Mouse (Mus musculus) midbrain, embryonic 10.5 days (tissue): Measurements from ENCODE around the gene Pbld1. TPM values are rescaled to one million over a fixed set of nuclear protein-coding genes. Genes with fewer than 3 reads are reported as not detected.

Experiments
- DNase-seq: peaks from one replicate; pipeline ENCODE4 v3.0.0-alpha.2; 2017; ENCODE audit warnings: low spot score
- H3K27ac ChIP-seq: fragments of 300-500 bp; sonication (generic); replicated peaks from 2 replicates; pipeline ENCODE4 v1.5.1; 2016; ENCODE audit warnings: mild to moderate bottlenecking
- H3K27me3 ChIP-seq: fragments of 300-500 bp; sonication (generic); 2 replicates; pipeline ENCODE4 v1.6.1; 2016; ENCODE audit warnings: low read depth, mild to moderate bottlenecking; ENCODE audit not compliant: poor library complexity, severe bottlenecking
- H3K36me3 ChIP-seq: fragments of 300-500 bp; sonication (generic); 2 replicates; pipeline ENCODE4 v1.6.1; 2016; ENCODE audit warnings: mild to moderate bottlenecking, moderate library complexity
- H3K4me1 ChIP-seq: fragments of 300-500 bp; sonication (generic); 2 replicates; pipeline ENCODE4 v1.6.1; 2016
- H3K4me3 ChIP-seq: fragments of 300-500 bp; sonication (generic); 2 replicates; pipeline ENCODE4 v1.5.1; 2016; ENCODE audit warnings: mild to moderate bottlenecking, moderate library complexity
- H3K9me3 ChIP-seq: fragments of 300-500 bp; sonication (generic); replicated peaks from 2 replicates; pipeline ENCODE4 v1.6.1; 2016; ENCODE audit warnings: mild to moderate bottlenecking
- WGBS: fragments of 180-500 bp; shearing (Covaris S2); methylation state at CpG from one replicate; pipeline ENCODE4 v1.1.7; 2016; 5-methylcytosine and 5-hydroxymethylcytosine counted together
- polyA plus RNA-seq: library from polyadenylated mRNA; unstranded; fragments of >200 nt; fragmentation: Nextera tagmentation; extraction: Ambion mirVana; gene quantifications from 2 replicates; pipeline ENCODE4 v1.2.1, GENCODE M21; 2016

The Pbld1 gene
- polyA plus RNA-seq, 1 experiment from 2014 or later = 1.5 TPM

DNA sequence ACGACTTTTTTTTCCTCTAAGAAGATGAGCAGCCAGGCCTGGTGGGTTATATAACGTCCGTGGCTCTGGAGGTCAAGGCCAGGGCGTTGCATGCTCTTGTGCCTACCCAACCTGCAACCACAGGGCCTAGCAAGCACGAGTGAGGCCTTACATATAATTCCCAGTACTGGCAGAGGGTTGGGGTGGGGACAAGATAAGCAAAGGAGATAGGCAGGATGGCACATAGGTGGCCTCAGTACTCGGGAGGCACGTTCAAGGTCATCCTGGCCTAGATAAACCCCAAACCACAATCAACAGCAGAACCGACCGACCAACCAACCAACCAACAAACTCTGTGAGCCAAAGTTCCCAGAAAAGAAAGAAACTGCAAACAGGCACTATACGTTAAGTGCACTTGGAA, 26.3 kb downstream of the Pbld1 start:
- no peaks in the 10 kb centered on the region for H3K9me3 ChIP-seq
- no peak for DNase-seq
- 88% methylated on average over 10 of the region's 10 CpGs for WGBS

DNA sequence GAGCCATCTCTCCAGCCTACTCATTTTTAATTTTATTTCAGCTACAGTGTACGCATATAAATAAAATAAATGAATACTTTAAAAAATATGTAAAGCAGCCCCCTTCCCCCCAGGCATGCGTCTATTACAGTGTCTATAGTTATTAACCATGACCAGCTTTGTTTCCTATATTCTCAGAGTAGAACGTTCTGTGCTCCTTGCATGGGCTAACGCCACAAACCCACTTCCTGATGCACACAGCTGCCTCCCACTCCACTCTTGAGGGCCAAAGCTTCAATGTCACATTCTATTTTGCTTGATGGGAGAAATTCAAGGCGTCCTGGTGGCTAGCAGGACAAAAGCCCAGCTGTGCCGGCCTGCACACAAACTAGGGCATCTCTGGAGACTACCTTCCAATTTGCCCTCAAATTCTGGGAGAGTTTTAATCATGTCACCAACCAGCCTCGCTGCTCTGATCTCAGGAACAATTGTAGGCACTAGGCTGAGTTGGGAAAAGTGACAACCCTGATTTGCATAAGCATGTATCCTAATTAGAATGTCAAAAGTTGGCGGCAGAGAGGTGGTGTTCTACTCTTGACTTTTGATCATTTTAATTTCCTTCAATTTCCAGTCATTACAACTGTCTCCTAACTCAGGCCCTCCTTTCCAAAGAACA, 29.3 kb downstream of the Pbld1 start:
- Histone ChIP-seq H3K4me3 (peak overlapping the region; percentile 52), H3K36me3 (no peaks in the 10 kb centered on the region), H3K27ac (peak overlapping the region; percentile 76), H3K27me3 (peaks cover 8% of the 10 kb centered on the region), H3K9me3 (no peaks in the 10 kb centered on the region), H3K4me1 (peaks cover 26% of the 10 kb centered on the region)
- 30% methylated on average over 8 of the region's 8 CpGs for WGBS
- DNase-seq = peak; percentile 19

More for the DNA sequence above, 26.3 kb downstream of the Pbld1 start:
- Histone ChIP-seq H3K27ac (no peak overlapping the region), H3K4me3 (no peak overlapping the region), H3K4me1 (peaks cover 28% of the 10 kb centered on the region), H3K36me3 (no peaks in the 10 kb centered on the region), H3K27me3 (peaks cover 8% of the 10 kb centered on the region)

DNA sequence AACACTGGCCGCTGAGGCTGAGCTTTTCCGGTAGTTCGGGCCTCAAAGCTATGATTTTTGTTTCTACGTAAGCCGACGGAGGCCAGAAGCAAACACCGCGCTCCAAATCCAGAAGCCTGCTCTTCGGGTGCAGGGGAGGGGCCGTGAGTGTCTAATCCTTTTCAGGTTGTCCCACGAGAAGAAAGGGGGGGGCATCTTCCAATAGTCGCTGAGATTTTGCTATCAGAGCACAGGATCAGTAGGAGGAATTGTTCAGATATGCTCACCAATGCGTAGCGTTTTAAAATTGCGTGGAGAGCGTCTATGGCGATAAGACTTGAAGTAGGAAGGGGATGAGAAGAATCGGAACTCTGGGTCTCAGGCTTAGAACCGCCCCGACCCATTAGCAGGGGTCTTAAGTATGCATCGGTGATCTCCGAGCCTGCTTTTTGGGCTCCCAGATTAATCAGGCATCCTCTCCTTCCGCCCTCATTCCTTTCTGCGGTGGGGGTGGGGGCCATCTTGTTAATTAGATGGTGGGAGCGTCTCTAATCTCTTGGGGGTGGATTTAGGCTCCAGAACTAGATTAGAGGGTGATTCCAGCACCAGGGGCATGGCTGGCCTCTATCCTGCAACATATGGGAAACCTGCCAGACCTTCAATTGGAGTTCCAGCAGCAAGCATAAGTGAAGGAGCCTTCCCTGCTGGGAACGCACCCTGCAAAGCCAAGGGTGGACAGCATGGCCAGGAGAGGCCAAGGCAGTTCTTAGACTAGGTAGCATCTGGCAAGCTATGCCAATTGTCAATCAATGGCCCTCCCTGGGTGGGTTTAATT, 30.0 kb downstream of the Pbld1 start:
- Histone ChIP-seq H3K4me1 (peaks cover 24% of the 10 kb centered on the region), H3K9me3 (no peaks in the 10 kb centered on the region), H3K27me3 (peaks cover 8% of the 10 kb centered on the region), H3K4me3 (peak overlapping the region; percentile 52), H3K36me3 (no peaks in the 10 kb centered on the region), H3K27ac (peak overlapping the region; percentile 76)
- 4% methylated on average over 26 of the region's 26 CpGs for WGBS
- DNase-seq = peak; percentile 40

DNA sequence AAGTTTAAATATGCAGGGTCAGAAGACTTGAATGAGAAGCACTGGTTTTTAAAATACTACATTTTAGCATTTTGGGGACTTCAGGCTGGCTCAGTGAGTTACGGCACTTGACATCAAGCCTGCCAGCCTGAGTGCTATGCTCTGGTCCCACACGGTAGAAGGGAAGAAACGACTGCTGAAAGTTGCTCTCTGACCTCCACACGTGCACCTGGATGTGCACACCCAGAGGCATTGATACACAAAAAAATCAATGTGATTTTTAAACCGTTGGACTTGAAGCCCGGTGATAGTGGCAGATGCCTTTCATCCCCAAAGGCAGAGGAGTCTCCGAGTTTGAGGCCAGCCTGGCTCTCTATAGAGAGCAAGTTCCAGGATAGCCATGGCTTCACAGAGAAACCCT, 32.0 kb downstream of the Pbld1 start:
- Histone ChIP-seq H3K27me3 (peaks cover 8% of the 10 kb centered on the region), H3K4me1 (peaks cover 27% of the 10 kb centered on the region), H3K4me3 (no peak overlapping the region), H3K9me3 (no peaks in the 10 kb centered on the region), H3K27ac (no peak overlapping the region), H3K36me3 (no peaks in the 10 kb centered on the region)
- no peak for DNase-seq
- WGBS = 82% methylated on average over 7 of the region's 7 CpGs

DNA sequence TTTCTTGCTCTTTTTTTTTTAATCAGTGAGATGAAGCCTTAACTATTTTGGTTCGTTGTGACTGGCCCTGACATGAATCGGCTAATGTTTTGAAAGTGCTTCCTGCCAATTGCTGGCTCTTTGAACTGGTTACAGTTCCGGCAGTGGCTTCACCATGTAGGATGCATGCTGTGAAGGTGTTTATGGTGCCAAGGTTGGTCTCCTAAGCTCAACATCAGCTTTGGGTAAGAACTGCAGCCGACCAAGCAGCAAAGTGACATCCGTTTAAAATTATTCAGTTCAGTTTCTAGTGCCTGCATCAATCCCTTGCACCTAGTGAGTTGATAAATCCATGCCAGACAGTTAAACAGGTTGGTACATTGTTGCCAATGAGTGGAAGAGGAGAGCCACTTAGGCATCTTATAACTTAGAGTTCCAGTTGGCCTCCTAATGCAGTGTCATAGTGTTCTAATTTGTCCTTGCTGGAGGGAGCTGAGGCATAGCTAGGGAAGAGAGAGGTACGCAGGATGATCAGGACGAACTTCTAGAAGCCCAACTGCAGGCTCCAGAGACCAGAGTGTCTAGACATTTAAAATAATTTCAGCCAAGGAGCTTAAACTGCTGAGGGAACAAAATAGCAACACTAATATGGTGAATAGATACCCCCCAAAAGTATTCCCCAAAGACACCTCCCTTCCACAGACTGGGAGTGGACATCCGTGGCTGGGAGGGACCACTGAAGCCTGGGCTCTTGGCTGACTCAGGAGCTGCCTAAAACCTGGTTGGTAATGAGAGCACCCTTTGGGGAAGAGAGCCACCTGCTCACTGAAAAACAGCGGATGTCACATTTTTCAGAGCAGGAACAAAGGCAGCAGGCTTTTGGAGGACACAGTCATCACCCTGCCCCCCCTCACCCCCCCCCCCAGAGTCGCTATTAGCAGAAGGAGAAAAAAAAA, 32.9 kb downstream of the Pbld1 start:
- no peak overlapping the region for H3K4me3 ChIP-seq
- H3K36me3 ChIP-seq = no peaks in the 10 kb centered on the region
- WGBS = 80% methylated on average over 10 of the region's 10 CpGs
- peaks cover 14% of the 10 kb centered on the region for H3K27me3 ChIP-seq
- peaks cover 30% of the 10 kb centered on the region for H3K4me1 ChIP-seq
- no peaks in the 10 kb centered on the region for H3K9me3 ChIP-seq
- DNase-seq = no peak
- H3K27ac ChIP-seq = no peak overlapping the region

DNA sequence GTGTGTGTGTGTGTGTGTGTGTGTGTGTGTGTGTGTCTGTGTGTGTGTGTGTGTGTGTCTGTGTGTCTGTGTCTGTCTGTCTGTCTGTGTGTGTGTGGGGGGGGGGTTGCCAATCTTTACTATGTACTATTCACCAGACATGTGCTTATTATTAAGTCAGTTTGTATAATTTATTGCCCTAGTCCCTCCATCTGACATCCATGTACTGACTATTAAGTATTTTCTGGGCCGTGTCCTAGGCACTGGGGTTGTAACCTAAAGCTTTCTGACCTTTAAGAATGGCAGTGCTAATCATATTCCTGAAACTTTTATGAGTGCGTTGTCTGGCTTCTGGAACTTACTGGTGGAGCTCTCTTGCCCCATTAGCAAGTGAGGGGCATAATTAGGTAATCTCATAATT, 36.8 kb downstream of the Pbld1 start:
- Histone ChIP-seq H3K27me3 (peaks cover 46% of the 10 kb centered on the region), H3K36me3 (no peaks in the 10 kb centered on the region), H3K27ac (no peak overlapping the region), H3K9me3 (no peaks in the 10 kb centered on the region), H3K4me3 (no peak overlapping the region), H3K4me1 (peaks cover 31% of the 10 kb centered on the region)
- WGBS = 87% methylated on average over 2 of the region's 2 CpGs
- no peak for DNase-seq

DNA sequence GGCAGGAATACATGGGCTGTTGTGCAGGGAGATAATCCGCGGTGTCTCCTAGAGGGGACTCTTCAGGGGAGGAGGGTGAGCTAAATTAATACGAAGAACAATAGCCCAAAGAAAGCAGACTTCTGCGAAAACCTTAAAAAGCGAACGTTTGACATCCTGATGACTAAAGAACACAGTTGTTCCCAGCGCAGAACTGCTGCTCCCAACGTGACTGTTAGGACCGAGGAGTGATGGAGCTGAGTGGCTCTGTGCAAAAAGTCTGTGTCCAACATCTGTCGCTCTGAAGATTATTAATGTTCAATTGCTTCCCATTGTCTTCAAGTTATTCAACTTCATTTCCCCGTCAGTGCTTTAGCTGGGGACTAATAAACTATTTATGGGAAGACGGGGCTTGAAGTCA, 38.2 kb downstream of the Pbld1 start:
- 66% methylated on average over 12 of the region's 12 CpGs for WGBS
- no peak for DNase-seq
- no peaks in the 10 kb centered on the region for H3K36me3 ChIP-seq
- H3K4me1 ChIP-seq = peaks cover 29% of the 10 kb centered on the region
- no peaks in the 10 kb centered on the region for H3K9me3 ChIP-seq
- H3K4me3 ChIP-seq = no peak overlapping the region
- peaks cover 49% of the 10 kb centered on the region for H3K27me3 ChIP-seq
- no peak overlapping the region for H3K27ac ChIP-seq

DNA sequence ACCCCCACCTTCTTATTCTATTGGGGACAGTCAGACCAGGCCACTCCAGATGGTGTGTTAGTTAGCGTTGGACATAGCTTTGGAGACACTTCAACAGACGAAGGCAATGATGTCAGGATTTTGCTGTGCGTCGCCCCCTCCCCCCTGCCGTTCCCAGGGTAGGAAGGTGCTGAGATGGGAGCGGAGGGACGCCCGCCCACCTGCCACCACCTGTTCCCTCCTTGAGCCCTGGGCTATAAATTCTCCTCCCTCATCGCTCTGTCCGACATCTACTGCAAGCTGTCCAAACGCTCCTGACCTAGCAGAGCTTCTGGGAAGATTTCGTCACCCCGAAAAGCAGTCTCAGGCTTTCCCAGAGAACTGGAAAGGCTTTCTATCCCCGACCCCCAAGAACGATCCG, 39.6 kb downstream of the Pbld1 start, which contains the start of gene Atoh7:
Gene Atoh7, plus strand, starts transcription at position 131 of the 400 bp plus-strand sequence.
- 6% methylated on average over 16 of the region's 16 CpGs for WGBS
- peak within 1 kb of the TSS; percentile 87 for H3K27ac ChIP-seq
- H3K9me3 ChIP-seq = no peaks in the 10 kb centered on the region
- DNase-seq = no peak
- peak within 1 kb of the TSS; percentile 68 for H3K4me3 ChIP-seq
- no peaks in the 10 kb centered on the region for H3K36me3 ChIP-seq
- peaks cover 49% of the 10 kb centered on the region for H3K27me3 ChIP-seq
- peaks cover 28% of the 10 kb centered on the region for H3K4me1 ChIP-seq

DNA sequence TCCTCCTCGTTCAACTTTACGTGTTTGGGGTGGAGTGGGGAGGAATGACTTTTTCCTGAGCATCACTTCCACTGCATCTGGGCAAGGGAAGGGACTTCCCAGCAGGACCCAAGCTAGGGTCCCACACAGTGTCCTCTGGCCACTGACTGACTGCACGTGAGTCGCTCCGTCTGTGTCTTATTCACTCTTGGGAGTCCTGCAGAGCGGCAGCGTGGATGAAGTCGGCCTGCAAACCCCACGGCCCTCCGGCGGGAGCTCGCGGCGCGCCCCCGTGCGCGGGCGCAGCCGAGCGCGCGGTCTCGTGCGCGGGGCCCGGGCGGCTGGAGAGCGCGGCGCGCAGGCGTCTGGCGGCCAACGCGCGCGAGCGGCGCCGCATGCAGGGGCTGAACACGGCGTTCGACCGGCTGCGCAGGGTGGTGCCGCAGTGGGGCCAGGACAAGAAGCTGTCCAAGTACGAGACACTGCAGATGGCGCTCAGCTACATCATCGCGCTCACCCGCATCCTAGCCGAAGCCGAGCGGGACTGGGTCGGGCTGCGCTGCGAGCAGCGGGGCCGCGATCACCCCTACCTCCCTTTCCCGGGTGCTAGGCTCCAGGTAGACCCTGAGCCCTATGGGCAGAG, 40.1 kb downstream of the Pbld1 start:
- WGBS = under 1% methylated on average over 62 of the region's 62 CpGs
- peaks cover 49% of the 10 kb centered on the region for H3K27me3 ChIP-seq
- peak overlapping the region; percentile 68 for H3K4me3 ChIP-seq
- no peaks in the 10 kb centered on the region for H3K9me3 ChIP-seq
- peaks cover 24% of the 10 kb centered on the region for H3K4me1 ChIP-seq
- no peaks in the 10 kb centered on the region for H3K36me3 ChIP-seq
- peak overlapping the region; percentile 87 for H3K27ac ChIP-seq
- peak; percentile 81 for DNase-seq

DNA sequence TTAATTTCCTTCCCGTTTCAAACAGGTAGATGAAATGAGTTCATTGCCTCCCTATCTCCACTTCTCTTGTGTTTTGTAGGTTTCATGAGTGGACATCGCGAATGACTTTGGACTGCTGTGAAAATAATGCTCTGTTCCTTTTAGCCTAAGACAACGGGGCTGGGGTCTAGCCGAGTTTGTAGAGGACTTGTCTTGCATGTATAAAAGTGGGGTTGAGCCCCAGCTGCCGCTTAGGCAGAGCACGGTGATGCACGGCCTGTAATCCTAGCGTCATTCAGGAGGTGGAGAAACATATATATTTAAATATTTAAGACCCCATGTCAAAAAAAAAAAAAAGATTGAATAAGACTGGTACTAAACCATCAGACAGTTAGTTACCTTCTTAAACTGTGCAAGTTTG, 40.7 kb downstream of the Pbld1 start:
- no peaks in the 10 kb centered on the region for H3K9me3 ChIP-seq
- WGBS = 11% methylated on average over 9 of the region's 9 CpGs
- peak overlapping the region; percentile 68 for H3K4me3 ChIP-seq
- peak overlapping the region; percentile 87 for H3K27ac ChIP-seq
- DNase-seq = peak; percentile 33
- H3K36me3 ChIP-seq = no peaks in the 10 kb centered on the region
- H3K4me1 ChIP-seq = peaks cover 22% of the 10 kb centered on the region
- peaks cover 49% of the 10 kb centered on the region for H3K27me3 ChIP-seq

DNA sequence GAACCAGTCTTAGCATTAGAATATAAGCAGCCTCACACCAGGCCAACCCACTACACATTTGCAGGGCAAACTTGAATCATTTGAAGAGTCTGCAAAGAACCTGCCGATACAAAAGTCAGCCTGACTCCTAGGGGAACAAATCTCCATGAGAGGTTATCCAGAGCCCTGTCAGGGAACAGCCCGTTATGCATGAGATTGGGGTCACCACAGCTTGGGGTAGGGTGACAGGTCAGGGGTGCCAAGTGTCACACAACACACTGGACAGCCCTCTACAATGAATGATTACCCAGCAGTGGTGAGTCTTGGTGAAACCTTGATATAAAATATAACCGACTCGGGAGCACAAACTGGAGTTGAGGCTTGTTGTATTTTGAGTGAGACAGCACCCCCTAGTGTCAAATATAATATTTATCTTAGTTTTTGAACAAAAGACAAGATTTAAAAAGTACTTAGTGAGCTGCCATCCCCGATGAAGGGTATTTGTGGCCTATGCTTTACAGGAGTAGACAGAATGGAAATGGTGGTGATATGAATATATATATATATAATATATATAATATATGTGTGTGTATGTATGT, 53.2 kb downstream of the Pbld1 start:
- Histone ChIP-seq H3K27ac (no peak overlapping the region), H3K27me3 (no peaks in the 10 kb centered on the region), H3K36me3 (no peaks in the 10 kb centered on the region), H3K9me3 (peaks cover 4% of the 10 kb centered on the region; the same call in 1 of the 2 replicates), H3K4me1 (no peaks in the 10 kb centered on the region), H3K4me3 (no peak overlapping the region)
- WGBS = 70% methylated on average over 5 of the region's 5 CpGs
- DNase-seq = no peak
